Mouse (Mus musculus) heart, postnatal 0 days (tissue): Measurements from ENCODE around the gene Mdc1. TPM values are rescaled to one million over a fixed set of nuclear protein-coding genes. Genes with fewer than 3 reads are reported as not detected.

Experiments used
- ATAC-seq: fragments of 200-750 bp; cut with Nextera tagmentation; 2 replicates; pipeline ENCODE4 v1.8.0; 2017; ENCODE audit warnings: low read depth, moderate number of reproducible peaks, moderate library complexity; ENCODE audit not compliant: insufficient read depth
- DNase-seq: peaks from one replicate; pipeline ENCODE4 v3.0.0-alpha.2; 2016; ENCODE audit warnings: low spot score
- H3K27ac ChIP-seq: fragments of 300-500 bp; sonication (generic); 2 replicates; pipeline ENCODE4 v1.5.1; 2014; ENCODE audit warnings: low read depth, mild to moderate bottlenecking
- H3K27me3 ChIP-seq: fragments of 300-500 bp; sonication (generic); 2 replicates; pipeline ENCODE4 v1.6.1; 2014; ENCODE audit warnings: low read length, mixed read lengths; ENCODE audit not compliant: control insufficient read depth, insufficient read depth
- H3K36me3 ChIP-seq: fragments of 300-500 bp; sonication (generic); replicated peaks from 2 replicates; pipeline ENCODE4 v1.6.1; 2014; ENCODE audit warnings: low read length, mixed read lengths; ENCODE audit not compliant: control insufficient read depth, insufficient read depth
- H3K4me1 ChIP-seq: fragments of 300-500 bp; sonication (generic); 2 replicates; pipeline ENCODE4 v1.6.1; 2014; ENCODE audit warnings: antibody characterized with exemption; ENCODE audit not compliant: control insufficient read depth, insufficient read depth
- H3K4me2 ChIP-seq: fragments of 300-500 bp; sonication (generic); 2 replicates; pipeline ENCODE4 v1.6.1; 2014; ENCODE audit warnings: low read depth, mild to moderate bottlenecking, low read length, moderate library complexity
- H3K4me3 ChIP-seq: fragments of 300-500 bp; sonication (generic); 2 replicates; pipeline ENCODE4 v1.5.1; 2014; ENCODE audit warnings: low read depth, low read length
- H3K9ac ChIP-seq: fragments of 300-500 bp; sonication (generic); replicated peaks from 2 replicates; pipeline ENCODE4 v1.6.1; 2014; ENCODE audit warnings: low read depth, low read length, mixed read lengths
- H3K9me3 ChIP-seq: fragments of 300-500 bp; sonication (generic); replicated peaks from 2 replicates; pipeline ENCODE4 v1.6.1; 2016; ENCODE audit warnings: low read length; ENCODE audit not compliant: control insufficient read depth
- CTCF ChIP-seq: IDR thresholded peaks from 2 replicates; pipeline ENCODE4 v1.5.1; 2016; ENCODE audit warnings: antibody characterized with exemption, control low read depth, low read depth
- EP300 ChIP-seq: IDR thresholded peaks from 2 replicates; pipeline ENCODE4 v1.6.1; 2016; ENCODE audit warnings: antibody characterized with exemption, low read depth
- WGBS: fragments of 180-500 bp; shearing (Covaris S2); extraction: QIAGEN DNeasy Blood & Tissue Kit; methylation state at CpG from one replicate; pipeline ENCODE4 v1.1.7; 2014; 5-methylcytosine and 5-hydroxymethylcytosine counted together
- polyA plus RNA-seq: library from polyadenylated mRNA; unstranded; fragments of >200 nt; fragmentation: Nextera tagmentation; extraction: Ambion mirVana; gene quantifications from 2 replicates; pipeline ENCODE4 v1.2.1, GENCODE M21; 2015
- total RNA-seq: library from RNA; depleted of rRNA; stranded (reverse); fragments of >200 nt; gene quantifications from 2 replicates; pipeline ENCODE4 v1.2.3, GENCODE M21; 2014; ENCODE audit warnings: low replicate concordance; rRNA removed

Mdc1 gene
- total RNA-seq (5.4 and 25.0 TPM in 2 replicates), polyA plus RNA-seq (2.3 and 3.0 TPM in 2 replicates)

DNA sequence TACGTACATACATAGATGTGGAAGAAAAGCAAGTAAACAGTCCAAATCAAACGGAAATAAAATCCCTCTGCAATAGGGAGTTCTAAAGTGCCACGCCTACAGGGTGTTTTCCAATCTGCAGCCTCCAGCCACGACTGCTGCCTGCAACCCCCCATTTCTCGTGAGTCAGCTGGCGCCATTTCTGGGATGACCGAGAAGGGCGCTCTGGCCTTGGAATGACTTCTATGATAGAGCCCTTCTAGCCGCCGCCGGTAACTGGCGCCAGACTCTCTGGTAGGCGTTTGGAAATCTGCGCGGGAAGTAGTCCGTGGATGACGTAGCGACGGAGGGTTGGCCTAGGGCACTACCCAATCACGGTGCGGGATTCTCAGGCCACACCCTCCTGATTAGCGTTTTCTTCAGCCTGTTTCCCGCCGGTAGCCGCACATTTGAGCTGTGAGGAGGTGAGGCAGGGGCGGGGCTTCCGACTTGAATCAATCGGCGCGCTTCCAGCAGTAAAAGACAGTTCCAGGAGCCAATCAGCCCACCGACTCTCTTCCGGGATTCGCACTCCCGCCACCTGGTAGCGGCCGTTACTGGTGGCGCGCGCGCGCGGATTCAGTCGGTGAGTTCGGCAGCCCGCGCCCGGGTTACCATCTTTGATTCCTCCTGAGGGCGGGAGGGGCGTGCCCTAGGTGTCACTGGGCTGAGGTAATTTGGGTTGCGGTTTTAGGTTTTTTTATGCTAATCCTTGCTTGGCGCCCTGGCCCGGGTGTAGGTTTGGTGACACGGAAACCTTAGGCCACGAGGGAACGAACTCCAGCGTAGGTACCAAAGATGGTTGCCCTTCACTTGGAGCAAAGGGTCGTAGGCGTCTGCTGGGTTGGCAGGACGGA is at the start of gene Mdc1:
Gene Mdc1, plus strand, starts transcription at position 440 of the 875 bp plus-strand sequence.
- WGBS, result under 1% methylated on average over 59 of the region's 59 CpGs
- TF ChIP-seq CTCF (no peak; the same call in 1 of the 2 replicates), EP300 (peak; percentile 93)
- H3K27ac ChIP-seq, result peak within 1 kb of the TSS; percentile 86
- H3K36me3 ChIP-seq, result peaks cover 17% of the 10 kb centered on the region
- H3K9me3 ChIP-seq, result no peaks in the 10 kb centered on the region
- peak within 1 kb of the TSS; percentile 49 for H3K9ac ChIP-seq
- ATAC-seq (peak; percentile 89), DNase-seq (peak; percentile 100)
- H3K27me3 ChIP-seq, result no peaks in the 10 kb centered on the region
- H3K4me1 ChIP-seq, result peaks cover 13% of the 10 kb centered on the region
- H3K4me2 ChIP-seq, result peak within 1 kb of the TSS; percentile 84
- H3K4me3 ChIP-seq, result peak within 1 kb of the TSS; percentile 70

DNA sequence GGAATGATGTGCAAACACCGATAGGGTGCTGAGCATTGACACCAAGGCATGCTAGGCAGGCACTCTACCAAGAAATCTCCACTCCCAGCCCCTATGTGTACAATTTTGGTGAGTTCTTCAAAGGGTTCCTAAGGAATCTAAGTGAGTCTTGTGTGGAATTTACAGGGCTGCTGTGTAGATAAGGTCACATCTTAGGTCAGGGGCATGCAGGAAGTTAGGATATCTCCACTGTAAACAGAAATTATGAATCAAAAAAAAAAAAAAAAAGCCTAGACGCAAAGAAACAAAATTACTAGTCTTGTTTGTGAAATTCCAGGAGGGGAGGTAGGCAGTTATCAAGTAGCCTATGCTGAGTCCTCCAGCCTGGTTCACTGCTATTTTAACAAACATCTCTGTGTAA is 48.5 kb upstream of the Mdc1 start:
- TF ChIP-seq EP300 (no peak), CTCF (no peak)
- Histone ChIP-seq H3K27ac (no peak overlapping the region), H3K4me1 (no peaks in the 10 kb centered on the region), H3K9ac (no peak overlapping the region), H3K36me3 (no peaks in the 10 kb centered on the region), H3K4me3 (no peak overlapping the region), H3K27me3 (no peaks in the 10 kb centered on the region), H3K4me2 (no peak overlapping the region), H3K9me3 (no peaks in the 10 kb centered on the region)
- no peak for ATAC-seq
- no peak for DNase-seq
- WGBS, result 59% methylated on average over 2 of the region's 2 CpGs

DNA sequence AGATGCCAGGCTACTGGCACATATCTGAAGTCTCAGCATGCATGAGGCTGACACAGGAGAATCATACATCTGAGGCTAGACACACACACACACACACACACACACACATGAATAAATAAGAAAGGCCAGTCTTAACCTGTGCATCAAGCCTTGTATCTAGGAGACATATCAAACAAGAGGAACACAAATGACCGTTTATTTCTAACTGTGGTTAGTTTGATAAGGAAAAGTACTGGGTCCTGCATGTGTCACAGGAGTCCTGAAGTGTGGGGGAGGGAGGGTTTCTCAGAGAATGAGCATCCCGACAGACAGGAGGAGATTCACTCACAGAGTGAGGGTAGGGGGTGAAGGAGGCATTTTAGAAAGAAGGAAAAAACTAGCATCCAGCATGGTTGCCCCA is 46.2 kb upstream of the Mdc1 start:
- TF ChIP-seq CTCF, result no peak
- no peak for TF ChIP-seq EP300
- no peak for ATAC-seq
- H3K4me1 ChIP-seq, result no peaks in the 10 kb centered on the region
- no peaks in the 10 kb centered on the region for H3K27me3 ChIP-seq
- no peak overlapping the region for H3K4me3 ChIP-seq
- DNase-seq, result no peak
- H3K27ac ChIP-seq, result no peak overlapping the region
- H3K36me3 ChIP-seq, result no peaks in the 10 kb centered on the region
- no peak overlapping the region for H3K9ac ChIP-seq
- H3K9me3 ChIP-seq, result no peaks in the 10 kb centered on the region
- 15% methylated on average over 2 of the region's 2 CpGs for WGBS
- H3K4me2 ChIP-seq, result no peak overlapping the region

DNA sequence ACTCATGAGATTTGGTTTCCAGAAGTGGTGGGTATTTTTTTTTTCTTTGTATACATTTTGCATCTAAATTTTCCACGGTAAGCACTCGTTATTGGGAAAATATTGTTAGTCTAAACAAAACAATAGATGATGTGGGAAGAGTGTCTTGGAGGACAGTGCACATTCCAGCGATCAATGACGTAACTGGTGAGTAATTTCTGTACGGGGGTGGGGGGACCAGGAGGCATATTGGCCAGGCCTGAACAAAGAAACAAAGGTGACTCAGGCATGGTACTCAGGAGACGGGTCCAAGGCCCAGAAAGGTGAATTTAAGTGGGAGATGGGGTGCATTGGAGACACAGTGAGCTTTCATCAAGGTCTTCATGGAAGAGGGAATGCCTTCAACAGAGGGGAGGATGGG is 45.7 kb upstream of the Mdc1 start:
- Histone ChIP-seq H3K27ac (no peak overlapping the region), H3K4me1 (no peaks in the 10 kb centered on the region), H3K4me3 (no peak overlapping the region), H3K27me3 (no peaks in the 10 kb centered on the region), H3K4me2 (no peak overlapping the region), H3K9me3 (no peaks in the 10 kb centered on the region), H3K9ac (no peak overlapping the region), H3K36me3 (no peaks in the 10 kb centered on the region)
- 65% methylated on average over 6 of the region's 6 CpGs for WGBS
- ATAC-seq (no peak), DNase-seq (no peak)
- TF ChIP-seq CTCF, result no peak
- no peak for TF ChIP-seq EP300

GRCm38 (mm10) chr17:35796835-35797234 is 44.5 kb upstream of the Mdc1 start:
- no peak overlapping the region for H3K4me2 ChIP-seq
- DNase-seq (no peak), ATAC-seq (no peak)
- H3K4me1 ChIP-seq, result no peaks in the 10 kb centered on the region
- H3K36me3 ChIP-seq, result no peaks in the 10 kb centered on the region
- H3K9me3 ChIP-seq, result no peaks in the 10 kb centered on the region
- WGBS, result 62% methylated on average over 5 of the region's 5 CpGs
- no peak overlapping the region for H3K9ac ChIP-seq
- no peak for TF ChIP-seq CTCF
- TF ChIP-seq EP300, result no peak
- no peaks in the 10 kb centered on the region for H3K27me3 ChIP-seq
- H3K27ac ChIP-seq, result no peak overlapping the region
- no peak overlapping the region for H3K4me3 ChIP-seq
